14 mouse cellular contexts compared by ENCODE assay signal in genomic region chr11:55268580-55268979, GRCm38 (mm10).
DNase-seq lines count a peak whose midpoint lies in the region.
"Had no signal": no experiment of that assay in that cellular context is flagged by ENCODE, and none has a peak within 500 bp of the region (broad histone marks: within the 10 kb centered on the region; RNA-seq: fewer than 3 reads in every experiment).

No protein-coding gene starts in this region.

- intact Hi-C loops in left cerebral cortex, postnatal 14 days (cut with DNase I): no loop called here

- peak; percentile 8 to 9 for DNase-seq in frontal cortex, postnatal 36 days (ENCODE audit: low spot score in 2 of 2)
- DNase-seq in frontal cortex, postnatal 10 days (ENCODE audit: low spot score in 2 of 2): no peak
- DNase-seq in left cerebral cortex, adult 18-20 months (ENCODE audit: low spot score in 2 of 2): peak; percentile 7 to 36
- no peak for DNase-seq in left cerebral cortex, postnatal 14 days (ENCODE audit: low spot score in 2 of 2)
- DNase-seq in brain, adult 2 months (ENCODE audit: low read depth, low spot score): peak; percentile 62
- no peak for DNase-seq in lung, postnatal 4 days
- DNase-seq: adrenal gland, adult 2 months; adrenal gland, postnatal 10 days; adrenal gland, postnatal 25 days; cerebellum, adult 11-12 months; cerebellum, adult 2 months; cerebellum, adult 9-10 months; cerebellum, postnatal 10 days; cerebellum, postnatal 25 days had no signal

Comparison
In these comparisons a context has a peak if more than half of its experiments do, and no peak if none do; other contexts are left out.
1. DNase-seq: peak in frontal cortex, postnatal 36 days (2 of 2), left cerebral cortex, adult 18-20 months (2 of 2) and brain, adult 2 months (single experiment); none in frontal cortex, postnatal 10 days (0 of 2), left cerebral cortex, postnatal 14 days (0 of 2) and lung, postnatal 4 days (0 of 2).